Mouse (Mus musculus) large intestine, adult 2 months (tissue): ENCODE results near the gene C130074G19Rik. TPM values are rescaled to one million over a fixed set of nuclear protein-coding genes. Genes with fewer than 3 reads are reported as not detected.

Experiments
- DNase-seq: peaks from one replicate; pipeline ENCODE4 v3.0.0-alpha.2; 2012; ENCODE audit warnings: low read depth, low spot score
- WGBS: fragments of 180-500 bp; shearing (Covaris S2); methylation state at CpG from one replicate; pipeline ENCODE4 v1.1.7; 2018; 5-methylcytosine and 5-hydroxymethylcytosine counted together
- polyA plus RNA-seq: library from polyadenylated mRNA; depleted of rRNA; stranded (reverse); fragments of >200 nt; gene quantifications from 2 replicates; pipeline ENCODE4 v1.2.3, GENCODE M21; 2012; rRNA removed

Gene C130074G19Rik
- polyA plus RNA-seq, 1 experiment: 22.2 TPM

DNA sequence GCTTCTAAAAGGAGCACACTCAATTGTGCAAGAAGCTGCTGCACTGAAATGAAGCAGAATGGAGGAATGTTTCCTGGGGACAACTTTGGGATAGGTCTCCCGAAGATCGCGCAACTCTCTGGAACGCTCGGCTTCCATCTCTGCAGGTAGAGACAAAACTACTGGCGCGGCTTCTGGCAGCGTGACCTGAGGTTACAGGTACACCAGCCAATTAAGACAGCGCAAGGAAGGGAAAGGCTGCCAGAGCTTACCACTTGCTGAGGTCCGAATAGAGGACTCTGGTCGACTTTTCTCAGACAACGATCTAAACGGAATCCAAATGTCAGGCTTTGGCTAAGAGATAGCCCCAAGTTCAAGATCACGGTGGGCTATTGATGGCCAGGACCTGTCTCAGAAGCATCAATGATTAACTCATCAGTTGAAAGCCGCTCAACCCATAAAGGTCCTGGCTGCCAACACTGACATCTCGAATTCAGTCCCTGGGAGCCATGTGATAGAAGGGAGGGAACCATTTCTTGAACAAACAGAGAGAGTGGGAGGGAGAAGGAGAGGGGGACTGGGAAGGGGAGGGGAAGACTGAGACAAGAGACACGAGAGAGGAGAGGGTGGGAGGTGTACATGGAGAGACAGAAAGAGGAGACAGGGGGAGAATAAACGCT lies 36.8 kb downstream of the C130074G19Rik start, which contains the start of gene Marc2:
Gene Marc2, minus strand, starts transcription at position 360 of the 659 bp plus-strand sequence.
- 1% methylated on average over 18 of the region's 18 CpGs for WGBS
- no peak for DNase-seq

DNA sequence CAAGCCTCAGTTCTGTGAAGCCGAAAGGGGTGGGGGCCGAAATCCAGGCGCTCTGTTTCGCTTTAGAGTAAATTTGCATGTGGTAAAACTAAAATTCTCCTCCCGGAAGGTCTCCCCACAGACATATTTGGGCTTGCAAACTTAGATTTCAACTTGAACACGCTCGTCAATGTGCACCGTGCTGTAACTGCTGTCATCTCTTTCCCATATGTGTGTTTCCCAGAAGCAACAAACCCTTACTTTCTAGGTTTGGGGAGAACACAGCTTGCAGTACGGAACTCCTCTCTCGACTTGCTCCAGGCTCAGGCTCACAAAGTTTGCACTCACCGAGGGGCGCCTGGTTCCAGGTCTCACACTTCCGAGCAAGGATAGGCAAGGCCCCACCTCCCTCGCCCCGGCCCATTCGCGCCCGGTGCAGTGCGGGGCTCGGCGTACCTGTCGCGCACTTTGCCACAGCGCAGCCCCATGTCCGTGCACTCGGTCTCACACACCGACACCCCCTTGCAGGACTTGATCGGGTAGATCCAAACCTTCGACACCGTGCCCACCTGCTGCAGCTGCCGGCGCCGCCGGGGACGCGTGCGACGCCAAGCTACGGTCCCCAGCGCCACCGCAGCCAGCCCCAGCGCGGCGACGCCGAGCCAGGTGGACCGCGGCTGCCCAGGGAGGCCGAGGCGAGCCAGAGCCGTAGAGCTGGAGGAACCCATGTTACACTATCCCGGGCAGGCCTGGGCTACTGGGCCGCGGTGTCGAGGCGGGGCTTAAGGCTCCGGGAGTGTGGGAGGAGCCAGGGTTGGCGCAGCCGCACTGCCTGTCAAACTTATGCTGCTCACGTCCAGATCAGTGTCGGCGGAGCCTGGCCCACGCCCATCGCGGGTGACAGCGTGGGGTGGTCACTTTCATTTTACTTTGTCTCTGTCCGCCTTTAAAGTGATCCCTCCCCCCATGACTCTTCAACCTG lies 37.6 kb downstream of the C130074G19Rik start:
- DNase-seq: no peak
- WGBS: under 1% methylated on average over 67 of the region's 67 CpGs

DNA sequence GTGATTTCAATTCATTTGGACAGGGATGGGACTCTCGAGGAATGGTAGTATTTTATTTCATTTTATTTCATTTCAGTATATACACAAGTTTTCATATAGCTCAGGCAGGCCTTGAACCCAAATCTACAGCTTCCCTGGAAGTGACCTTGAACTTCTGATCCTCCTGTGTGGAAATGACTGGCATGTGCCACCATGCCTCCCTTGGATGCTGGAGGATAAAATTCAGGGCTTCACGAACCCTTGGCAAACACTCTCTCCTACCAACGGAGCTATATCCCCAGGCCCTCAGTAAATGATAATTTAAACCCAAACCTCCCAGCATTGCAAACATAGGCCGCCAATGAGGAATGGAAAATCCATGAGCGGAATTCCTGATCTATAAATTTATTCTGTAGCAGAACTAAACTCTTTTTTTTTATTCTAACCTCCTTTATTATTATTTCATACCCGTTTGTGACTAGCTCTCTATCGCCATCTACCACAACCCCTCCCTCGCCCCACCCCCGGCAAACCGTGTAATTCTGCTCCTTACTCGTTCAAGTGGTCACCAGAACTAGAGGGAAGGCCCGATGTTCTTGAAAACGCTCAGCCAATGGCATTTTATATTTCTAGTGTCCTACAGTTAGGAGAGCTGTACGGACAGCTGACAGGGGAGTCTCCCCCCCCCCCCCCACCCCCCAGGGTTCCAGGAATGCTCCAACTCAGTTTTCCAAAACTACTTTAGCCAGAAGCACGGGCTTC lies 38.5 kb downstream of the C130074G19Rik start:
- no peak for DNase-seq
- 8% methylated on average over 15 of the region's 15 CpGs for WGBS

DNA sequence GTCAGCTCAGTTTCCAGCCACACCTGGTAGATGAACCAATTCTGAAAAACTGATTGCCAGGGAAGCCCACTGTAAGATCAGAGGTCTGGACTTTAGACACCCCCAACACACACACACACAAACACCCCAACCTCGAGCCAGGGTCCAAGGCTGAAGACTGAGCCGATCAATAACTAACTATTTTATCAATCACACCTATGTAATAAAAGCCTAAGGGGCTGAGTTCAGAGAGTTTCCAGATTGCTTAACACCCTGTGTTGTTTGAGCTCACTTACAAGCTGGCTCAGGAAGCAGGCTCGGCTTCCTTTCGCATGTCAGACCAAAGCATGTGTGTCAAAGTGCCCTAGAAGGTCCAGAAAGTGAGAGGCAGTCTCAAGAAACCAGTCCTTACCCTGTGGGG lies 45.4 kb downstream of the C130074G19Rik start:
- no peak for DNase-seq
- 33% methylated on average over 4 of the region's 4 CpGs for WGBS

DNA sequence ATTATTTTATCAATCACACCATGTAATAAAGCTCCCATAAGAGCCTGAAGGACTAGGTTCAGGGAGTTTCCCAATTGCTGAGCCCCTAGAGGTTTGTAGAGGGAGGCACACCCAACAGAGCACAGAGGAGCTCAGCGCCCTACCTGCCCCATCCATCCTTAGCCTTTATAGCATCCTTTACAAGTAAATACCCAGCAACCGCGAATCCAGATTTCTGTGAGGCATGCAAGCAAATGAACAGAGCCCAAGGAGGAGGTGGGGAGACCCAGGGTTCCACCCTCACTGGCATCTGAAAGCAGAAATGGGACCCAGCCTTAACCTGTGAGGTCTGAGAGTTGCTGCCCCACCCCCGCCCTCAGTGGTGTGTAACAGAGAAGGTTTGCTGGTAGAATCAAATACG lies 46.7 kb downstream of the C130074G19Rik start:
- 89% methylated on average over 5 of the region's 5 CpGs for WGBS
- no peak for DNase-seq

DNA sequence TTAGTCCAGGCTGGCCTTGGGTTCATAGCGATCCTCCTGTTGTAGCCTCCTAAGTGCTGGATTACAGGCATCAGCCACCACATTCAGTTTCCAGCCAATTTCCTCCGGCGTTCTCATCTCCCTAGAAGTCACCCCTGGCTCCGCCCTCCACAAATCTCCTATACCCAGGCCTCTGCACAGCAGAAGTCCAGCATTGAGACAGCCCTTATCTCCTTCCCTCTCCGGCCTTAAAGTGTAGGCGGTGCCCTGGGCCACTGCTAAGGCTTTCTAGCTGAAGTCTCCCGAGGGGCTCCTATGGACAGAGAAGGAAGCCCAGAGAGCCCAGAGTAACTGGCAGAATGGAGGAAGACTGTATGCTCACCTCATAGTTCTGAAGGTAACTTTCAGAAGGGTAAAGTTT lies 49.5 kb downstream of the C130074G19Rik start:
- WGBS: 93% methylated on average over 7 of the region's 7 CpGs
- DNase-seq: no peak

DNA sequence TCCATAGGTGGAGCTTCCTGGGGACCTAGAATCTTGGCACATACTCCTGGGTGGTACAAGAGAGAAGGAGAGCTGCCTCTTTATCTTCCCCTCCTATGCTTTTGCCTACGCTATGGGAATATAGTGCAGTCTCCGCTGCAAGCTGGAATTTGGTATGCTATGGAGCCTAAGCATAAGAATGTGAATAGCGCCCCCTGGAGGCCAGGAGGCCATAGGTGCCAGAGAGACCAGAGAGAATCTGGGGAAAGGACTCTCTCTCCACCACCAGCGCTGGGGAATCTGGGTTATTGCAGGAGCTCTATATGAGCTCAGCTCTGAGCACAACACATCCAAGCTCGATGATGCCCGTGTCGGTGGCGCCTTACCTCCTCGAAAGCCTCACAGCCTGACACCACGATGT lies 50.8 kb downstream of the C130074G19Rik start:
- 89% methylated on average over 10 of the region's 10 CpGs for WGBS
- DNase-seq: no peak

DNA sequence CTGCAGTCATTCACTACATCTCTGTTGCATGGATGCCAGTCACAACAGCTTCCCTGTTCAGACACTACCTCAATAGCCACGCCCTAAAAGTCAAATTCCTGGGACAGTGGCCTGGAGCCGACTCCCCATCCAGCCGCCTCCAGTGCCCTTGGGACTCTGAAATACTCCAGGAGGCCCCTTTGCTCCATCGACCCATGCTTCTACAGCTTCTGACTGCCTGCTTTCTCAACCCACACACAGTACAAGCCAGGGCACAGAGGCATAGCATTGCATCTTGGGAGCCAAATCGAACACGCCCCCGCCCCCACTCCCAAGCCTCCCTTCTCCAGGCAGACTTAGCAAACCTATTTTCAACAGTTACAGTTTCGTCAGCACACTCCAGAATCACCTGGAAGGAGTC lies 53.1 kb downstream of the C130074G19Rik start:
- WGBS: 63% methylated on average over 8 of the region's 8 CpGs
- no peak for DNase-seq

DNA sequence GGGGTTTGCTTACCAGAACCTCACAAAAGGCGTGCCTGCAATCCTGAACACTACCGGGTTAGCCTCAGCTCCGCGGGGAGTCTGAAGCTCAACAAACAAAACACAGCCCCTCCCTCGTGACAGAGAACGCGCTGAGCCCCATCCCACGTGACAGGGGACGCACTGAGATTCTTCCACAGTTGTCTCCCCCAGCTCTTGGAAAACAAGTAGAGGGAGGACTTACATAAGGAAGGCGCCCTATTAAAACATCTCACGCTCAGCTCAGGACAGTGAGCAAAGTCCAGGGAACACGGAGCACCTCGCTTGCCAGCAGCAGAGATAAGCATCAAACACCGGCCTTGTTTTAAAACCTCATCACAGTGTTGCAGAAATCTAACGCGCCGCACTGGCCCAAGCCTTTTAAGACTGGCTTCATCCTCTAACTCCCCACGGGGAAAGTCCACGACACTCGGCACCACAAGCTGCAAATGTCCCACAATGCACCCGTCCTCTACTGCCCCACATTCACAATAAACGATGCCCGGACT lies 55.8 kb downstream of the C130074G19Rik start:
- no peak for DNase-seq

DNA sequence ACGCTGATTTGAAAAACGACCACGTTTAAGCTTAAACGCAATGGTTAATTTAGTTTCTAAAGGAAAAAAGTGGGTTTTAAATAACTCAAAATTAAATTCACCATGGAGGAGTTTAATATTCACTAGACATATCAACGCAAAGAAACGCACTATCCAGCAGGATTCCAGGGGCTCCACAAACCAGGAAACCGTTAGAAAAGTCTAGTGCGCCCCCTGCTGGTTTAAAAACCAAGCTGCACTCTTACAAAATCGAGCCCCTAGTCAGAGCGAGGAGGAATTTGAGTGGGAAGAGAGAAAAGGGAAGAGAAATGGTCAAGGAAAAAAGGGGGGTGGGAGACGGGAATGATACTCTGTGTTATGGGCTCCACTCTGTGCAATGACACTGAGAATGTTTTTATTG lies 57.9 kb downstream of the C130074G19Rik start:
- 28% methylated on average over 11 of the region's 11 CpGs for WGBS
- no peak for DNase-seq

More for the DNA sequence above, 55.8 kb downstream of the C130074G19Rik start:
- 26% methylated on average over 23 of the region's 23 CpGs for WGBS

DNA sequence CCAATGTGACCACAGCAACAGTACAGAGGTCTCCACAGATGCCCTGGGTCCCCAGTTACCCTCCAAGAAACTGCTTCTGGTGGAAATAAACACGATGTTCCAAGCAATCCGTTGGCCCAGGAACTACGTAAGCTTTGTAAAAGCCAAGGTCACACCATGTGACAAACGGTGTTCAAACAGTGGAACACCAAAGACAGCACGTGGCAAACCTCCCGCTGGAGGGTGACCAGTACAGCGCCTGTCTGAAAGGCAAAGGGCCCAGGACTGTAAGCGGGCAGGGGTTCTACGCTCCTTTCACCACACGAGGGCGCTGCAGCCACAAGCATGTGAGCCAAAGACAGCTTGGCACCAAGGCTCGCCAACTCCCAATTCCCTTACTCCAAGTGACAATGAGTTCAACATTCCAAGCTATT lies 58.6 kb downstream of the C130074G19Rik start:
- DNase-seq: peak; percentile 92
- 2% methylated on average over 12 of the region's 12 CpGs for WGBS

DNA sequence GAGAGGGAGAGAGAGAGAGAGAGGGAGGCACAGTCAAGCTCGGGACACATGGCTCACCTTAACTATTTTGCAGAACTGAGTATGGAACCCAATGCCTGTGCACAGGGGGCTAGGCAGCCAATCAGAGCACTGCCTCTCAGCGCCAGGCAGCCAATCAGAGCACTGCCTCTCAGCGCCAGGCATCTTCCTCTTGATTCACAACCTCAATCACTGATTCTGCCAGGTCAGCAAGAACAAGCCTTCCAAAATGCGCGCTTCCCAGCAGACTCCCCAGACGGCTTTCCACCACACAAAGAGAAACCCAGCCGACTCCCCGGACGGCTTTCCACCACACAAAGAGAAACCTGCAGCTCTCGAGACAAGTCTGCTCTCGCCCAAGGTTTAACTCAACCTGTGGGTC lies 60.3 kb downstream of the C130074G19Rik start:
- 71% methylated on average over 11 of the region's 11 CpGs for WGBS
- DNase-seq: no peak

Other genes with a start within 250 kb of the C130074G19Rik start
- gene Hlx, start 150.6 kb downstream of the C130074G19Rik start, polyA plus RNA-seq: 12.0 and 12.1 TPM in 2 replicates
- 0.95 and 1.3 TPM in 2 replicates for gene Marc1, start 71.9 kb downstream of the C130074G19Rik start, polyA plus RNA-seq
- 148 and 175 TPM in 2 replicates for gene Marc2, start 36.8 kb downstream of the C130074G19Rik start, polyA plus RNA-seq
- 1.1 and 1.8 TPM in 2 replicates for gene Mark1, start 116.4 kb upstream of the C130074G19Rik start, polyA plus RNA-seq